Mouse (Mus musculus): ENCODE measurements around the gene Gm13178. TPM values are rescaled to one million over a fixed set of nuclear protein-coding genes. Genes with fewer than 3 reads are reported as not detected.

Gene Gm13178
- polyA plus RNA-seq (2012; rRNA removed) = not detected in 2 replicates

- H3K36me3 ChIP-seq (ENCODE audit: control insufficient read depth, insufficient read depth, low read length) = no peaks in the 10 kb centered on the region
- TF ChIP-seq CTCF (IDR thresholded peaks at IDR 0.05; ENCODE audit: extremely low read depth, insufficient read depth, insufficient read length, insufficient replicate concordance) (no peak), POLR2A (IDR thresholded peaks at IDR 0.05; ENCODE audit: low read depth, low read length) (no peak)
These were observed at the start of gene Gm13178 for GRCm38 (mm10) chr4:144721304-144721703. Gm13178 (minus strand) TSS chr4:144721404.

DNA sequence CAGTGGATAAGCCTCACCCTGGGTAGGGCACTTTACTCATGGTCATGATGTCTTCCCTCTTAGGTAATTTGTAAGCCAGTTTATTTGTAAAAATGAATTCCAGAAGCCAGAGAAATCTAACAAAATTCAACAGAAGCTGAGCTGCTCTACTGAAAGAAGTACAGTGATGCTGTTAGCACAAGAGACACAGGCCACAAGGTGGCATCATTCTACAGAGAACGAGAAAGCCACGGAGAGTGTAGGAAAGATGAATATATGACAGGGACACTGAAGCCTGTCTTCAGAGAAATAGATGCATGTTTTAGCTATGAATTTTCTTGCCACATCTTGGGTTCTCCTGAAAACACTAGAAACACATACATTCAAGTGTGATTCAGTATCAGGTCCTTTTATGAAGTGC lies 44.5 kb upstream of the Gm13178 start:
- WGBS = 14% methylated on average over 2 of the region's 2 CpGs
- Histone ChIP-seq H3K4me3 (ENCODE audit: extremely low read depth, insufficient read depth, insufficient read length) (no peak overlapping the region), H3K36me3 (ENCODE audit: control insufficient read depth, insufficient read depth, low read length) (no peaks in the 10 kb centered on the region)

More at GRCm38 (mm10) chr4:144721304-144721703, at the start of gene Gm13178:
- H3K4me3 ChIP-seq (ENCODE audit: extremely low read depth, insufficient read depth, insufficient read length) = no peak within 1 kb of the TSS
- H3K27ac ChIP-seq (ENCODE audit: insufficient read depth, low read length) = no peak within 1 kb of the TSS
- H3K27me3 ChIP-seq (ENCODE audit: control insufficient read depth, insufficient read depth, low read length) = no peaks in the 10 kb centered on the region
- H3K4me1 ChIP-seq (ENCODE audit: control insufficient read depth, insufficient read depth, insufficient read length) = no peaks in the 10 kb centered on the region
- WGBS = 92% methylated on average over 1 of the region's 1 CpGs
- DNase-seq (ENCODE audit: low read depth in 1 of 2, low spot score in 2 of 2) = no peak

DNA sequence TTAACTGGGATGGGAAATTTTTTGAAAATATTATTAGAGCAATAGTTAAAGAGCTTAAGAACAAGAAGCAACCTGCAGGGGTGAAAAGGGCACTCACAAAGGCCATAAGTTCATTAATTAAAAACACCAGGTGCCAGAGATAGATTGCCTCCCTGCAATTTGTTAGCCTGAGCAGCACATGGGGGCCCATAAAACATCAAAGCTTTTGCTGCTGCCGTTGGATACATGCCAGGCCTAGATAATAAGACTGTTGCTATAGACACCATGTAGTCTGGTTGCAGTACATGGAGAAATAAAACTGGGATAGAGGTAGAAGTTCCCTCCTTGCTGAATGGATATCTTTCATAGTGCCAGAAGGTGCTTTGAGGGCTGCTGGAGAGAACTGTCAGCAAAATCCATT lies 27.9 kb upstream of the Gm13178 start:
- TF ChIP-seq POLR2A (IDR thresholded peaks at IDR 0.05; ENCODE audit: low read depth, low read length) = no peak
- no peak for TF ChIP-seq CTCF (IDR thresholded peaks at IDR 0.05; ENCODE audit: extremely low read depth, insufficient read depth, insufficient read length, insufficient replicate concordance)
- 11% methylated on average over 1 of the region's 1 CpGs for WGBS

More for the DNA sequence above, 44.5 kb upstream of the Gm13178 start:
- H3K27ac ChIP-seq (ENCODE audit: insufficient read depth, low read length) = no peak overlapping the region
- TF ChIP-seq POLR2A (IDR thresholded peaks at IDR 0.05; ENCODE audit: low read depth, low read length) (no peak), CTCF (IDR thresholded peaks at IDR 0.05; ENCODE audit: extremely low read depth, insufficient read depth, insufficient read length, insufficient replicate concordance) (no peak)
- DNase-seq (ENCODE audit: low read depth in 1 of 2, low spot score in 2 of 2) = no peak
- H3K4me1 ChIP-seq (ENCODE audit: control insufficient read depth, insufficient read depth, insufficient read length) = no peaks in the 10 kb centered on the region
- no peaks in the 10 kb centered on the region for H3K27me3 ChIP-seq (ENCODE audit: control insufficient read depth, insufficient read depth, low read length)

GRCm38 (mm10) chr4:144719691-144720090 lies 1.5 kb downstream of the Gm13178 start:
- H3K4me3 ChIP-seq (ENCODE audit: extremely low read depth, insufficient read depth, insufficient read length) = no peak overlapping the region
- H3K4me1 ChIP-seq (ENCODE audit: control insufficient read depth, insufficient read depth, insufficient read length) = no peaks in the 10 kb centered on the region
- no peak overlapping the region for H3K27ac ChIP-seq (ENCODE audit: insufficient read depth, low read length)
- H3K36me3 ChIP-seq (ENCODE audit: control insufficient read depth, insufficient read depth, low read length) = no peaks in the 10 kb centered on the region
- DNase-seq (ENCODE audit: low read depth in 1 of 2, low spot score in 2 of 2) = no peak
- WGBS = 83% methylated on average over 1 of the region's 1 CpGs
- TF ChIP-seq POLR2A (IDR thresholded peaks at IDR 0.05; ENCODE audit: low read depth, low read length) = no peak
- no peak for TF ChIP-seq CTCF (IDR thresholded peaks at IDR 0.05; ENCODE audit: extremely low read depth, insufficient read depth, insufficient read length, insufficient replicate concordance)
- H3K27me3 ChIP-seq (ENCODE audit: control insufficient read depth, insufficient read depth, low read length) = no peaks in the 10 kb centered on the region

More for the DNA sequence above, 27.9 kb upstream of the Gm13178 start:
- Histone ChIP-seq H3K4me1 (ENCODE audit: control insufficient read depth, insufficient read depth, insufficient read length) (no peaks in the 10 kb centered on the region), H3K36me3 (ENCODE audit: control insufficient read depth, insufficient read depth, low read length) (no peaks in the 10 kb centered on the region), H3K4me3 (ENCODE audit: extremely low read depth, insufficient read depth, insufficient read length) (no peak overlapping the region), H3K27ac (ENCODE audit: insufficient read depth, low read length) (no peak overlapping the region), H3K27me3 (ENCODE audit: control insufficient read depth, insufficient read depth, low read length) (no peaks in the 10 kb centered on the region)
- DNase-seq (ENCODE audit: low read depth in 1 of 2, low spot score in 2 of 2) = no peak

GRCm38 (mm10) chr4:144718288-144718687 lies 2.9 kb downstream of the Gm13178 start:
- H3K36me3 ChIP-seq (ENCODE audit: control insufficient read depth, insufficient read depth, low read length) = no peaks in the 10 kb centered on the region
- no peaks in the 10 kb centered on the region for H3K4me1 ChIP-seq (ENCODE audit: control insufficient read depth, insufficient read depth, insufficient read length)
- 70% methylated on average over 1 of the region's 1 CpGs for WGBS
- no peak overlapping the region for H3K27ac ChIP-seq (ENCODE audit: insufficient read depth, low read length)
- no peak for TF ChIP-seq CTCF (IDR thresholded peaks at IDR 0.05; ENCODE audit: extremely low read depth, insufficient read depth, insufficient read length, insufficient replicate concordance)
- TF ChIP-seq POLR2A (IDR thresholded peaks at IDR 0.05; ENCODE audit: low read depth, low read length) = no peak
- H3K27me3 ChIP-seq (ENCODE audit: control insufficient read depth, insufficient read depth, low read length) = no peaks in the 10 kb centered on the region
- no peak for DNase-seq (ENCODE audit: low read depth in 1 of 2, low spot score in 2 of 2)
- no peak overlapping the region for H3K4me3 ChIP-seq (ENCODE audit: extremely low read depth, insufficient read depth, insufficient read length)

DNA sequence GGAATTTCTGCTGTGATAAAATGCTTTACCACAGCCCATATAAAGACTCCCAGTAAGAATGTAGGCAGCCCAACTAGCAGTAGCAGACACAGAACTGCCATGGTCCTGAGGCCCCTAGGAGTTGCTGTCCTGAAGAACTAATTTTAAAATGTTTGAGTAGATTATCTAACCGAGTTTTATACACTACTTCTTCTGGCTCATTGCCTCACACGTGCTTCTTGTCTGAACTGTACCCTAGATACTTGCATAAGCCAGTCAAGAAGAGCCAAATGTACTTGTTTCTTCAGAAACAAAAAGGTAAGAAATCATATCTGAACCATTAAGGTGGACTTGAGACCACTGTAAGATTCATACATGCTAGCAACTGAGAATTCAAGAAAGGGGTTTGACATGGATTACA lies 34.9 kb downstream of the Gm13178 start, which contains the start of gene Gm436:
Gm436 (minus strand) TSS at position 101 of the 400 bp plus-strand sequence.
- no peak within 1 kb of the TSS for H3K27ac ChIP-seq (ENCODE audit: insufficient read depth, low read length)
- H3K36me3 ChIP-seq (ENCODE audit: control insufficient read depth, insufficient read depth, low read length) = no peaks in the 10 kb centered on the region
- no peaks in the 10 kb centered on the region for H3K4me1 ChIP-seq (ENCODE audit: control insufficient read depth, insufficient read depth, insufficient read length)
- no peak for DNase-seq (ENCODE audit: low read depth in 1 of 2, low spot score in 2 of 2)
- H3K27me3 ChIP-seq (ENCODE audit: control insufficient read depth, insufficient read depth, low read length) = no peaks in the 10 kb centered on the region
- H3K4me3 ChIP-seq (ENCODE audit: extremely low read depth, insufficient read depth, insufficient read length) = no peak within 1 kb of the TSS
- no peak for TF ChIP-seq POLR2A (IDR thresholded peaks at IDR 0.05; ENCODE audit: low read depth, low read length)
- no peak for TF ChIP-seq CTCF (IDR thresholded peaks at IDR 0.05; ENCODE audit: extremely low read depth, insufficient read depth, insufficient read length, insufficient replicate concordance)
- WGBS = 51% methylated on average over 2 of the region's 2 CpGs

Other genes starting within 250 kb of the Gm13178 start
- gene 9430007A20Rik, start 201.6 kb downstream of the Gm13178 start, polyA plus RNA-seq (2012; rRNA removed) = not detected in 2 replicates
- gene Gm13124, start 156.3 kb downstream of the Gm13178 start, polyA plus RNA-seq (2012; rRNA removed) = not detected in 2 replicates
- not detected in 2 replicates for gene Aadacl4, start 107.7 kb downstream of the Gm13178 start, polyA plus RNA-seq (2012; rRNA removed)
- not detected in 2 replicates for gene Gm436, start 35.0 kb downstream of the Gm13178 start, polyA plus RNA-seq (2012; rRNA removed)
- gene Gm438, start 65.2 kb upstream of the Gm13178 start, polyA plus RNA-seq (2012; rRNA removed) = not detected in 2 replicates
- 33.9 and 41.3 TPM in 2 replicates for gene Dhrs3, start 171.4 kb upstream of the Gm13178 start, polyA plus RNA-seq (2012; rRNA removed)

All from spleen, adult 2 months (tissue).